ENCODE assay signal across 5 mouse cellular contexts in the genomic region with DNA sequence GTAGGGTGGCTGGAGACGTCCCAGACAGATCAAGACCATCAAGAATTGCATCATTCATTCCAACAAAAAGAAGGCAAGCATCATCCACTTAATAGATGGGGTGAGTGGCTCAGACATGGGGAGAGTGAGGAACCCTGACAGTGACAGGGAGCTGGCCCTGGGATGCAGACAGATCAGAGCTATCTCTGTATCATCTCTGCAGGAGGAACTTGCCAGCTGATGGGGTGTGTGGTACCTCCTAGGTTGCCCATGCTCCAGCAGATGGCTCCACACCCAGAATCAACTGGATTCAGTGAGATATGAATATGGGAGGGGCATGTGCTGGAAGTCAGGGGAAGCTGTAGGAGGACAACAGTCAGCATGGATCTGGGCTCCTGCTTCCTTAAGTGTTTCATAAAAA.
DNase-seq lines count a peak whose midpoint lies in the region.

No protein-coding gene starts in this region.

- DNase-seq in frontal cortex, postnatal 36 days (ENCODE audit: low spot score in 2 of 2): peak; percentile 9 to 22
- peak; percentile 7 for DNase-seq in kidney, postnatal 14 days
- DNase-seq in layer of hippocampus, adult 9-11 months: peak; percentile 48
- peak; percentile 24 to 38 for DNase-seq in right cerebral cortex, postnatal 10 days (ENCODE audit: low spot score in 2 of 2)
- DNase-seq in thymus, postnatal 4 days: peak; percentile 9

Comparison
In these comparisons a context has a peak if more than half of its experiments do, and no peak if none do; other contexts are left out.
1. Peak in every context shown above with its lines: DNase-seq.